ENCODE assay signal across 8 mouse cellular contexts in the genomic region with DNA sequence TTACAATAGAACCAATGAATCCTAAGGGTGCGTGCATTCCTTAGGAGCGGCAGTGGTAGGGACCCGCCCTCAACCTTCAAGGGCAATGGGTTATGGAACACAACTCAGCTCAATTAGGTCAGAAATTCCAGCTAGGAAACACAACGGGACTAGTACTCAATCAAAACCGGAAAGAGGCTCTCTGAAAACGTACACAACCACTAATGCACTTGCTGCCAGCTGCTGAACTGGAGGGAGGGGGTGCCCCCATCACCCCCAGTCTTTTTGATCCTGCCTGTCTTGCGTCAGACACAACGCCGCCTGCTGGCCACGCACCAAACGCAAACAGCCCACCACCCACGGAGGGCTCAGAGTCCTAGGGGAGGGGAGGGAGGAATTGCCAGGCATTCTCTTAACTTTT. TPM values are rescaled to one million over a fixed set of nuclear protein-coding genes. Genes with fewer than 3 reads are reported as not detected.
DNase-seq lines count a peak whose midpoint lies in the region; ATAC-seq and TF ChIP-seq lines count a peak whose summit lies in the region.

No protein-coding gene starts in this region.

- peak overlapping the region; percentile 64 for H3K4me2 ChIP-seq in forebrain, embryonic 11.5 days (ENCODE audit: low read depth, low read length, severe bottlenecking)
- peak overlapping the region; percentile 93 for H3K4me2 ChIP-seq in heart, embryonic 16.5 days (ENCODE audit: low read depth, low read length)
- peak overlapping the region; percentile 73 for H3K4me2 ChIP-seq in liver, embryonic 16.5 days (ENCODE audit: low read depth, low read length)

- H3K27me3 ChIP-seq in forebrain, embryonic 11.5 days (ENCODE audit: control insufficient read depth, insufficient read depth, low read length) = no peaks in the 10 kb centered on the region
- H3K27me3 ChIP-seq in heart, embryonic 16.5 days (ENCODE audit: control insufficient read depth, insufficient read depth, low read length) = peaks cover 2% of the 10 kb centered on the region; the same call in 1 of the 2 replicates
- H3K27me3 ChIP-seq in liver, embryonic 16.5 days (ENCODE audit: control insufficient read depth, insufficient read depth, low read depth, low read length) = peaks cover 59% of the 10 kb centered on the region

- no peaks in the 10 kb centered on the region for H3K9me3 ChIP-seq in forebrain, embryonic 11.5 days (ENCODE audit: control insufficient read depth, low read length)
- H3K9me3 ChIP-seq in heart, embryonic 16.5 days (replicated peaks; ENCODE audit: control insufficient read depth, low read length) = no peaks in the 10 kb centered on the region
- H3K9me3 ChIP-seq in liver, embryonic 16.5 days (replicated peaks; ENCODE audit: control insufficient read depth, low read length) = no peaks in the 10 kb centered on the region

- no peak for TF ChIP-seq POLR2A in bone marrow macrophage, adult 2 months (IDR thresholded peaks at IDR 0.05; ENCODE audit: borderline replicate concordance, low read depth, low read length)
- TF ChIP-seq POLR2A in olfactory bulb, adult 2 months (IDR thresholded peaks at IDR 0.05; ENCODE audit: insufficient read depth, low read depth, low read length) = no peak

- peaks cover 9% of the 10 kb centered on the region; the same call in 1 of the 2 replicates for H3K36me3 ChIP-seq in forebrain, embryonic 11.5 days (ENCODE audit: control insufficient read depth, insufficient read depth, low read length)
- peaks cover 18% of the 10 kb centered on the region for H3K36me3 ChIP-seq in heart, embryonic 16.5 days (ENCODE audit: control insufficient read depth, insufficient read depth)
- no peaks in the 10 kb centered on the region for H3K36me3 ChIP-seq in liver, embryonic 16.5 days (ENCODE audit: control insufficient read depth, insufficient read depth)

- H3K27ac ChIP-seq in bone marrow macrophage, adult 2 months (ENCODE audit: insufficient read depth, low read depth, low read length) = no peak overlapping the region
- H3K27ac ChIP-seq in forebrain, embryonic 11.5 days (ENCODE audit: low read depth, low read length) = peak overlapping the region; percentile 96
- H3K27ac ChIP-seq in heart, embryonic 16.5 days (ENCODE audit: low read length) = peak overlapping the region; percentile 91
- H3K27ac ChIP-seq in liver, embryonic 16.5 days (ENCODE audit: low read length) = no peak overlapping the region
- peak overlapping the region; percentile 93 for H3K27ac ChIP-seq in olfactory bulb, adult 2 months (ENCODE audit: insufficient read depth, low read depth, low read length)

- 0 out of 2 replicates have a peak, but pooled peaks have one; percentile 16 for TF ChIP-seq CTCF in bone marrow macrophage, adult 2 months (IDR thresholded peaks at IDR 0.05; ENCODE audit: low read depth, low read length)
- peak; percentile 76; the same call in 1 of the 2 replicates for TF ChIP-seq CTCF in olfactory bulb, adult 2 months (IDR thresholded peaks at IDR 0.05; ENCODE audit: insufficient read depth, low read depth, low read length)

- DNase-seq in CD8-positive naive resting alpha-beta T cell, adult 2 months (ENCODE audit: low read depth in 2 of 2, low spot score in 2 of 2) = peak; percentile 12 to 55
- DNase-seq in forebrain, embryonic 11.5 days (ENCODE audit: low spot score) = peak; percentile 91
- DNase-seq in kidney, postnatal 25 days = peak; percentile 72 to 81
- DNase-seq in thymus, postnatal 36 days = peak; percentile 79 to 84

- H3K4me3 ChIP-seq in bone marrow macrophage, adult 2 months (ENCODE audit: insufficient read depth, low read length) = no peak overlapping the region
- H3K4me3 ChIP-seq in forebrain, embryonic 11.5 days (ENCODE audit: low read depth, low read length) = peak overlapping the region; percentile 74
- peak overlapping the region; percentile 94 for H3K4me3 ChIP-seq in heart, embryonic 16.5 days (ENCODE audit: low read length)
- H3K4me3 ChIP-seq in liver, embryonic 16.5 days (ENCODE audit: low read depth, low read length) = peak overlapping the region; percentile 65
- peak overlapping the region; percentile 88 for H3K4me3 ChIP-seq in olfactory bulb, adult 2 months (ENCODE audit: insufficient read depth, low read depth, low read length)

- H3K9ac ChIP-seq in forebrain, embryonic 11.5 days (ENCODE audit: low read length) = peak overlapping the region; percentile 79
- H3K9ac ChIP-seq in heart, embryonic 16.5 days (ENCODE audit: low read length) = peak overlapping the region; percentile 95
- no peak overlapping the region; the same call in 1 of the 2 replicates for H3K9ac ChIP-seq in liver, embryonic 16.5 days (ENCODE audit: low read depth, low read length)

- ATAC-seq in forebrain, embryonic 11.5 days (replicated peaks; ENCODE audit: low FRiP score) = peak; percentile 13; the same call in 1 of the 2 replicates
- ATAC-seq in heart, embryonic 16.5 days (replicated peaks; ENCODE audit: extremely low read depth, insufficient read depth, low FRiP score) = peak; percentile 15; the same call in 1 of the 2 replicates
- ATAC-seq in liver, embryonic 16.5 days (ENCODE audit: low read depth) = no peak

- 0% methylated on average over 12 of the region's 12 CpGs for WGBS in forebrain, embryonic 11.5 days
- 0% methylated on average over 12 of the region's 12 CpGs for WGBS in heart, embryonic 16.5 days
- WGBS in liver, embryonic 16.5 days (ENCODE audit: insufficient replicate concordance) = 1% methylated on average over 12 of the region's 12 CpGs
- 0% methylated on average over 12 of the region's 12 CpGs for WGBS in olfactory bulb, adult 2 months

- H3K4me1 ChIP-seq in bone marrow macrophage, adult 2 months (ENCODE audit: control insufficient read depth, insufficient read depth, low read length) = no peaks in the 10 kb centered on the region; the same call in 1 of the 2 replicates
- peaks cover 3% of the 10 kb centered on the region; the same call in 1 of the 2 replicates for H3K4me1 ChIP-seq in forebrain, embryonic 11.5 days (replicated peaks; ENCODE audit: control insufficient read depth, insufficient read depth, low read length)
- H3K4me1 ChIP-seq in heart, embryonic 16.5 days (ENCODE audit: control insufficient read depth, insufficient read depth, low read length) = peaks cover 18% of the 10 kb centered on the region
- peaks cover 4% of the 10 kb centered on the region for H3K4me1 ChIP-seq in liver, embryonic 16.5 days (ENCODE audit: control insufficient read depth, low read depth, low read length)
- H3K4me1 ChIP-seq in olfactory bulb, adult 2 months (ENCODE audit: control insufficient read depth, insufficient read depth, low read length) = peaks cover 19% of the 10 kb centered on the region

RNA-seq across cellular contexts. Expression of a gene that starts 2.9 kb away (rescaled TPM):
- polyA plus RNA-seq in bone marrow macrophage, adult 2 months (2012; ENCODE audit: insufficient read depth, insufficient read length, missing spikeins) = not detected in 2 replicates
- 144 and 155 TPM in 2 replicates for polyA plus RNA-seq in forebrain, embryonic 11.5 days (2014; fragmentation: Nextera tagmentation; extraction: Ambion mirVana)
- 31.3 and 34.3 TPM in 2 replicates for polyA plus RNA-seq in heart, embryonic 16.5 days (2015; fragmentation: Nextera tagmentation; extraction: Ambion mirVana)
- 2.9 and 3.4 TPM in 2 replicates for polyA plus RNA-seq in liver, embryonic 16.5 days (2015; fragmentation: Nextera tagmentation; extraction: Ambion mirVana)
- not detected in 2 replicates for polyA plus RNA-seq in olfactory bulb, adult 2 months (2012; ENCODE audit: insufficient read depth, insufficient read length, low replicate concordance, missing spikeins)

Comparison
In these comparisons a context has a peak if more than half of its experiments do, and no peak if none do; other contexts are left out.
1. DNase-seq: peak in every context shown above with its lines; median percentile 91 in forebrain, embryonic 11.5 days; 82 in thymus, postnatal 36 days; 76 in kidney, postnatal 25 days; 34 in CD8-positive naive resting alpha-beta T cell, adult 2 months.
2. H3K27ac ChIP-seq: peak in forebrain, embryonic 11.5 days (single experiment), heart, embryonic 16.5 days (single experiment) and olfactory bulb, adult 2 months (single experiment); none in bone marrow macrophage, adult 2 months (single experiment) and liver, embryonic 16.5 days (single experiment).
3. Peak in every context shown above with its lines, with median percentiles within 50 percentile points of each other: H3K4me2 ChIP-seq.